Mouse (Mus musculus) gastrocnemius, adult 2 months (tissue): ENCODE measurements around the gene Tex52. TPM values are rescaled to one million over a fixed set of nuclear protein-coding genes. Genes with fewer than 3 reads are reported as not detected.
A peak's percentile ranks its signal among the peaks of the same experiment; 100 is the strongest.
"Not testable (repeated sequence)": the region's sequence is repeated elsewhere in the genome, so short reads cannot be mapped to it uniquely, and the experiment has no call there.

Experiments
- DNase-seq: peaks from one replicate; pipeline ENCODE4 v3.0.0; 2022
- H3K27ac ChIP-seq: fragments of 200-600 bp; 2 replicates; pipeline ENCODE4 v1.8.1; 2022; ENCODE audit warnings: mild to moderate bottlenecking
- H3K4me3 ChIP-seq: fragments of 200-600 bp; 2 replicates; pipeline ENCODE4 v1.8.1; 2022; ENCODE audit warnings: mild to moderate bottlenecking, moderate library complexity
- CTCF ChIP-seq: fragments of 200-600 bp; IDR thresholded peaks from 2 replicates; pipeline ENCODE4 v1.8.1; 2022; ENCODE audit warnings: antibody characterized with exemption, mild to moderate bottlenecking, moderate library complexity
- intact Hi-C: fragments of 180-260 bp; cut with DNase I; formaldehyde crosslinking; loops from one replicate; pipeline ENCODE4 v1.15.1; 2025
- total RNA-seq, 2 experiments: library from RNA; stranded (reverse); gene quantifications; 2 replicates each; pipeline ENCODE4 v1.2.3; 2021

Gene Tex52
- total RNA-seq, 2 experiments from 2014 or later: not detected

DNA sequence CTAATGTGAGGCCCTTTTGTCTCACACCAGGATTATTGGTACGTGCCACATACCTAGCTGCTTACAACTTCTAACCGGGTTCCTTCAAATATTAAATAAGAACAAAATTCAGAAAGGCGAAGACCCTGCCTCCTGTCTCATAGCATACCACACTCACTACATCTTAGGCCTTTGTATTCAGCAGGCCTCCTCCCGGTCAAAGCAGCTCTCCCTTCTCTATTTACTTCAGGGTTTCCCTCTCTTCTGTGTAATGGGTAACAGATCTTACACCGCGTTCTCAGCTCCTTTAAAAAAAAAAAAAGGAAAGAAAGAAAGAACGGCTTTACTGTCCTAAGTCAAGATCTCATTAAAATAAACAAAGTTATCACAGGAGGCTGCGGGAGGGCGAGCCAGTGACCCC is 13.4 kb upstream of the Tex52 start:
- intact Hi-C loops: no loop called here
- DNase-seq: no peak
- H3K4me3 ChIP-seq: peak overlapping the region; percentile 95
- peak overlapping the region; percentile 92 for H3K27ac ChIP-seq
- TF ChIP-seq CTCF: no peak

DNA sequence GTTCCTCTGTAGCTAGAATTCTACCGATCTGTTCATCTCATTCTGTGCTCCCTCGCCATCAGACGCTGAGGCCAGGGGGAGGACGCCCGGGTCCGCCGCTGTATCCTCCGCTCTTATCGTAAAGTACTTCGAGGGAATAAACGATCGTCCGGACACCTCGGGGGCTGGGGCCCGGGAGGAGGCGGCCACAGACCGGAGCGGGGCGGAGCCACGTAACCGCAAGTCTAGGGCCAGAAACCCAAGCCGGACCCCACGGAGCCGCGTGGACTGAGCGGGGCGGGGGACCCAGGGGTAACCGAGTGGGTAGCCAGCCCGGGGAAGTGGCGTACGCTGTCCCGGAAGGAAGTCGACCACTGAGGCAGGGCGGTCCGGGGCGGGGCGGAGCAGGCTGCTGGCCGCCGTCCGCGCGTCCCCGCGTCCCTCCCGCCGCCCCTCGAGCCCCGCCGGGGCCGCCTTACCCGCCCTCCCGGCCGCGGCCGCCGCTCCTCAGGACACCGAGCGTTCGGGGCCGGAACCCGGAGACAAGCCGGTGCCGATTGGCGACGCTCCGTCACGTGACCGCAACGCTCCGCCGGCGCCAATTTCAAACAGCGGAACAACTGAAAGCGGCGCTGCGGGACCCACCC is 12.8 kb upstream of the Tex52 start, which contains the start of the genes Rhno1 and Foxm1:
Gene Rhno1, minus strand, starts transcription at position 531 of the 626 bp plus-strand sequence.
Gene Foxm1, plus strand, starts transcription at position 587 of the 626 bp plus-strand sequence.
- Histone ChIP-seq H3K4me3 (peak within 1 kb of the TSS; percentile 95), H3K27ac (peak within 1 kb of the TSS; percentile 92)
- TF ChIP-seq CTCF: no peak
- peak; percentile 93 for DNase-seq
- intact Hi-C loops: no loop called here

DNA sequence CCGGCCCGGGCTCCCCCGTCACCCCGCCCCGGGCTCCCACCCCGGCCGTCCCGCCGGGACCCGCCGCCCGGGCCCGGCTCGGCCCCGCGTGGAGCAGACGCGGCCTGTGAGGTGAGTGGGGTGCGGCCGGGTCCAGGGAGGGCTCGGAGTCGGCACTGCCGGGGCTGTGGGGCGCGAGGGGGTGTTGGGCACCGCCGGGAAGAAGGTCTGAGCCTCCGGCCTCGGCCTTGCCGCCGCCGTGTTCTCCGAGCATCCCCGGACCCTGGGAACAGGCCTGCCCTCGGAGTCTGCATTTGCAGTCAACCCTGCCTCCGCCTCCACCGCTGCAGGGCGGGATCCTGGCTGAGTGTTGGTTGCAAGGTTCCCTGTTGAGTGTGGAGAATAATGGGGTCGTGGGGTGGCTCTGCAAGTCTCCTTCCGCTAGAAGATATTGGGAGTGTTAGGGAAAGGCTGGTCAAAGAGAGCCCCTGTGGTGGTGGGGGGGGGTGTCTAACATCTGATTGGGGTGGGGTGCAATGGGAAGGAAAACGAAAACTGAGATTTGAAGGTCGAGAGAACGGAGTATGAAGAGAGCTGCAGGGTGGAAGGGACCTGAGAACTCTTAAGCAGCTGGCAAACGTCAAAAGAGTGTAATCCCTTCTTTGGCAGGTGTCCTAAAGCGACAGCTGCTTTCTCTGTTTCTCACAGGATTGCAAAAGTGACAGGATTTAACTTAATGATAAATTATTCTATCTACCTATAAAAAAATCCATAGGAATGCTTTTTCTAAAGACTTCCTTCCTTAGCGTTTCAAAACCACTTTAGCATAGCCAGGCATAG is 12.0 kb upstream of the Tex52 start:
- Histone ChIP-seq H3K4me3 (peak overlapping the region; percentile 95), H3K27ac (peak overlapping the region; percentile 92)
- DNase-seq: no peak
- intact Hi-C loops: no loop called here
- TF ChIP-seq CTCF: no peak

DNA sequence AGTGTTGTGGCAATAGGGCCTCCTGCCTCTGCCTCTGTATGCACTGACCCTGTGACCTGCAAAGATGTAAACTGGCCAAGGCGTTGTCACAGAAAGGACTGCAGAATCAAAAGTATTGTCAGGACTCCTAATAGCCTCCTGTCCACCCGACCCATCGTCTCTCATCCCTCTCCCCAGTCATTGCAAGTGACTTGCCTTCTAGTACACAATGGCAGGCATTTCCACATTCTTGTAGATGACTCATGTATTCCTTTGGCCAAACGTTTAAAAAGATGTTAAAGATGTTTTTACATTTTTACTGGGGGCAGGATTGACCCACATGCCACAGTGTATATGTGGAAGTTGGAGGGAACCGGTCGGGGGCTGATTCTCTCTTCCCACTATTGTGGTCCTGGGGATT is 10.5 kb upstream of the Tex52 start:
- H3K4me3 ChIP-seq: no peak overlapping the region
- no peak for TF ChIP-seq CTCF
- DNase-seq: no peak
- no peak overlapping the region for H3K27ac ChIP-seq
- intact Hi-C loops: no loop called here

DNA sequence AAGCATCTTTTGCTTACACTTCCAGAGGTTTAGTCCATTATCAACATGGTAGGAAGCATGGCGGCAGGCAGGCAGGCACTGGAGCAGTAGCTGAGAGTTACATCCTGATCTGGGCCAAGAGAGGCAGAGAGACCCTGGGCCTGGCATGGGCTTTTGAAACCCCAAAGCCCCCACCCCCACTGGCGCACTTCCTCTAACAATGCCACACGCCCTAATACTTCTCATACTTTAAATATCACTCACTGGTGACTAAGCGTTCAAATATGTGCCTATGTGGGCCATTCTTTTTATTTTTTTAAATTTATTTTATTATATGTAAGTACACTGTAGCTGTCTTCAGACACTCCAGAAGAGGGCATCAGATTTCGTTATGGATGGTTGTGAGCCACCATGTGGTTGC is 8.8 kb upstream of the Tex52 start:
- no peak for DNase-seq
- no peak overlapping the region for H3K4me3 ChIP-seq
- H3K27ac ChIP-seq: no peak overlapping the region
- no peak for TF ChIP-seq CTCF
- intact Hi-C loops: no loop called here

DNA sequence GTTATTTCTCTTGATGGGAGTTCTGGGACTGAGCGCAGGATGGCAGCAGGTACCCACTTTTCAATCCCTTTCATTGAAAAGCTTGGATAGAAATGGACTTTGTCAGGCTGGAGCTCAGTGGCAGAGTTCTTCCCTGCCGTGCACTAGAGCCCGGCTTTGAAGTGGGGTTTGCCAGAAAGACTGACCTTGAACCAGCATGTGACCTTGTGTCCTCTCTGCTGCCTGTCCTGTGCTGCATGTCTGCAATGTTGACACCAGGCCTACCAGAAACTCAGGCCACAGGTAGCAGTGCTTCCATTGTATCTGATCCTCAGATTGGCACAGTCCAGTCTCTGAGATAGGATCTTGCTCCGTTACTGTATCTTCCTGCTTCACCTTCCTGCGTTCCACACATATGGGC is 5.2 kb upstream of the Tex52 start:
- no peak for TF ChIP-seq CTCF
- Histone ChIP-seq H3K4me3 (no peak overlapping the region), H3K27ac (no peak overlapping the region)
- DNase-seq: no peak
- intact Hi-C loops: no loop called here

DNA sequence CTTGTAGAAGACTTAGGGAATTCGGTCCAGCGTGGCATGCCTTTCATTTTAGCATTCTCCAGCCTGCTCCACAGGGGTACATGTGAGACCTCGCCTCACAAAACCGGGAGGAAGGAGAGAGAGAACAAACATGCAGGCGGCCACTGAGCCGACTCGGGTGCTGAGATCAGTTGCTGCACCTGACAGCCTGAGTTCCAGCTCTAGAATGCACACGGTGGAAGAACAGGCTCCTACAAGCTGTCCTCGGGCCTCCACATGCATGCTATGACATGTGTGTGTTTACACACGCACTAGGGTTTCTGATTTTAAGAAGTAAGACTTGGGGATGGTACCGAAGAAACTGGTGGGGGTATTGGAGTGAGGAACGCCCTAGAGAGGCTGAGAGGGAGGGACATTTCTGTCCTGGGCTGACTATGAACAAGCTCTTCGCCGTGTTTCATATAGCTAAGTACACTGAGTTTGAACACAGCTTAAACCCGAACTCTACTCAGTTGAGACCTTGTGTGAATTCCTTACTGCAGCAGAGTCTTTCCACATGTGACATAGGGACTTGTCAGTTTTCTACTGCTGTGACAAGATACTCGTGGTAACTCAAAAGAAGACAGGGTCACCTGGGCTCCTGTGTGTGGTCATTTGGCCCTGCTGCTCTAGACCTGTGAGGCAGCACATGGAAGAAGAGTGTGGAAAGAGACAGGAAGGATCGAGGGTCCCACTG is 1.3 kb downstream of the Tex52 start:
- Histone ChIP-seq H3K27ac (no peak overlapping the region), H3K4me3 (no peak overlapping the region)
- DNase-seq: no peak
- intact Hi-C loops: no loop called here
- no peak for TF ChIP-seq CTCF

DNA sequence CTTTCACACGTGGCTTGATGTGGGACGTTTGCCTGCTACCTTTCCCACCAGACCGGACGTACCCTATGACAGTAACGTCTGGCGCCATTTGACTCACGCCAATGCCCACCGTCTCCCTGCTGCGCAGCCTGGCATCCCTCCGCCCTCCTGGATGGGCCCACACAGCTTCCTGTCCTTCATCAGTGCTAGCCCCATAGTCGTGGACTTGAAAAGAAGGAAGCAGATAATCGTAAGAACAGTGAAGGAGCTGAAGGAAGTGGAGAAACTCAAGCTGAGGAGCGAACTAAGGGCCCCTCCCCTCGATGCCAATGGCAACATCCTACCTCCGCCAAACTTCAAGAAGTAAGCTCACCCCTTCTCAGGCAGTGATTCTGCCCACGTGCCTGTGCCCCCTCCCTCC is 4.4 kb downstream of the Tex52 start:
- no peak for TF ChIP-seq CTCF
- Histone ChIP-seq H3K27ac (no peak overlapping the region), H3K4me3 (no peak overlapping the region)
- intact Hi-C loops: loop anchor here (2.0 kb wide), 1 partner anchor 31 kb away; no protein-coding TSS in a partner anchor
- DNase-seq: no peak

DNA sequence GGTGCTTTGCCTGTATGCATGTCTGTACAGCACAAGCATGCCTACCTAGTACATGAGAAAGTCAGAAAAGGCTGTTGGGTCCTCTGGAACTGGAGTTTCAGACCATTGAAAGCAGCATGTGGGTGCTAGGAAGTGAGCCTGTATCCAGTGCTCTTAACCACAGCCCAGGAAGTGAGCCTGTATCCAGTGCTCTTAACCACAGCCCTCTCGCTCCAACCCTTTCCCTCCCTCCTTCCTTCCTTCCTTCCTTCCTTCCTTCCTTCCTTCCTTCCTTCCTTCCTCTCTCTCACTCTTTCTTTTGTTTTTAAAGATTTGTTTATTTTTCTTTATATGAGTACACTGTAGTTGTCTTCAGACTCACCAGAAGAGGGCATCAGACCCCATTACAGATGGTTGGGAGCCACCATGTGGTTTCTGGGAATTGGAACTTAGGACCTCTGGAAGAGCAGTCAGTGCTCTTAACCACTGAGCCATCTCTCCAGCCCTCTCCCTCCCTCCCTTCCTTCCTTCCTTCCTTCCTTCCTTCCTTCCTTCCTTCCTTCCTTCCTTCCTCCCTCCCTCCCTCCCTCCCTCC is 5.4 kb downstream of the Tex52 start:
- not testable (repeated sequence) for H3K27ac ChIP-seq, DNase-seq, H3K4me3 ChIP-seq
- peak; percentile 41 for TF ChIP-seq CTCF
- intact Hi-C loops: loop anchor here (2.0 kb wide), 1 partner anchor 30 kb away; no protein-coding TSS in a partner anchor

DNA sequence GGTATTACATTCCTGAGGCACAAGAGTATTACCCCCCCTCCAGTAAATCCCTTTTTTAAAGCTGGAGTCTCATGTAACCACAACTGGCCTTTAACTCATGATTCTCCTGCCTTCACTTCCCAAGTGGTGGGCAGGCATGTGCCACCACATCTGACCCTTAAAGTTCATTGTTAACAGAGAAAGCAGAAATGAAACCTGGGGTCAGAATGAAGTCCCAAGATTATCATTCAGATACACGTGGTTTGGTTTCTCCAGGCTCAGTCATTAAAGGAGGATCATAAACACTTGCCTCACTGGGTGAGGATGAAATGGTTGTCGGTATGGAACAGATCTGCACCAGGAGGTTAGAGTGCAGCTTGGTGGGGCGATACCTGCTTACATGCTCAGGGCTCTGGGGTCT is 6.0 kb downstream of the Tex52 start:
- Histone ChIP-seq H3K27ac (no peak overlapping the region), H3K4me3 (no peak overlapping the region)
- intact Hi-C loops: loop anchor here (2.0 kb wide), 1 partner anchor 30 kb away; no protein-coding TSS in a partner anchor
- no peak for TF ChIP-seq CTCF
- DNase-seq: no peak

DNA sequence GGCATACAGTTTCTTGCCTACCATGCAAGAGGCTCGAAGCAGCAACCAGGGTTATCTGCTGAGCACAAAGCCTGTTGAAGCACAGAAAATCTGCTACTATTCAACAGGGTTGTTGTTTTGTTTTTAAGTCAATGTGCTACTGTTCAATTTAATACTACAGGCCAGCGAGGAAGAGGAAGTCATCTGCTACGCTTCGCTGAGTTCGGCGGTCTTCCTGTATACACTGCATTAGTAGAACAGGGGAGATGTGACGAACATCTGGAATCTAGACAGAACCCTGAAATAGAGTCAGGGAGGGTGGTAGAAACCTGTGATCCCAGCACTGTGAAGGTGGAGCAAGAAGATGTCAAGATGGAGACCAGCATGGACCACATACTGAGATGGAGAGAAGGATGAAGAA is 8.5 kb downstream of the Tex52 start:
- no peak for TF ChIP-seq CTCF
- intact Hi-C loops: no loop called here
- no peak overlapping the region for H3K27ac ChIP-seq
- DNase-seq: no peak
- H3K4me3 ChIP-seq: no peak overlapping the region

DNA sequence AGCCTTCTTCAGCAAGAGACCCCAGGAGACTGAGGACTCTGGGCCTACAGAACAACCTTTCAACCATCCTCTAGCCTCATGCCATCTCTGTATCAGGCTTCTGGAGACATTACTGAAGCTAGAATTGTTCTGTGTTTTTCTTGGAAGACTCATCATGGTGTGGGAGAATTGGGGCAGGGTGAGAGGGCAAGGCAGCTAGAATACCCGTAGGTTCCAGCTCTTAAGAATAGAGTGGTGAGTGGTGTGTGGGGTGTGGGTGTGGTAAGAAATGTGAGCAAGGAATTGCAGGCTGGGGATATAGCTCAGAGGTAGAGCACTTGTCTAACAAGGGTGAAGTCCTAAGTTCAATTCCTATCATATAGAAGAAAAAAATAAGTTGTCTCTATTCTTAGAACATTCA is 9.8 kb downstream of the Tex52 start:
- intact Hi-C loops: no loop called here
- no peak overlapping the region for H3K4me3 ChIP-seq
- no peak for TF ChIP-seq CTCF
- DNase-seq: no peak
- no peak overlapping the region for H3K27ac ChIP-seq
